In the genomic region with DNA sequence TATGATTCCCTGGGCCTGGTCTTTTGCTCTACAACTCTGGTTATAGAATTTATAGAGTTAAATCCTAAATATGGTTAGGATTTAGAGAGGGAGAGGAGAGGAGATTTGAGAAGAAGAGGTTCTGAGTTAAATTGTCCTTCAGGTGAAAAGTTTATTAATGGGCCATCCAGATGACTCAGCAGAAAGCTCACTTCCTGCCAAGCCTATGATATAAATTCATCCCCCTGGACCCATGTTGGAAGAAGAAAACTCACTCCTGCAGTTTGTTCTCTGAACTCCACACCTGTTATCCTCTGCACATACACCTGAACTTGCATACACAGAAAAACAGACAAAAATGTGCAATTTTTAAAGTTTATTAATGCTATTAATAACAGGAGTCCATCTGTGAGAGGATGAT, we compare ENCODE assay signal across 20 mouse cellular contexts. TPM values are rescaled to one million over a fixed set of nuclear protein-coding genes. Genes with fewer than 3 reads are reported as not detected.
"Had no signal": no experiment of that assay in that cellular context is flagged by ENCODE, and none has a peak within 500 bp of the region (broad histone marks: within the 10 kb centered on the region; RNA-seq: fewer than 3 reads in every experiment).

No protein-coding gene starts in this region.

- H3K36me3 ChIP-seq: midbrain, embryonic 10.5 days; midbrain, embryonic 12.5 days; neural tube, embryonic 13.5 days; neural tube, embryonic 15.5 days; stomach, embryonic 15.5 days had no signal

- H3K4me3 ChIP-seq: midbrain, embryonic 10.5 days; midbrain, embryonic 12.5 days; myocyte; neural tube, embryonic 13.5 days; neural tube, embryonic 15.5 days; stomach, embryonic 15.5 days had no signal

- DNase-seq: lung, adult 18-20 months; lung, embryonic 14.5 days; lung, postnatal 10 days; lung, postnatal 4 days; midbrain, embryonic 14.5 days; retina, postnatal 1 day; right cerebral cortex, postnatal 14 days; thymus, adult 2 months; thymus, postnatal 25 days; thymus, postnatal 4 days had no signal

- H3K4me1 ChIP-seq: midbrain, embryonic 10.5 days; midbrain, embryonic 12.5 days; neural tube, embryonic 13.5 days; neural tube, embryonic 15.5 days; stomach, embryonic 15.5 days had no signal

- H3K27ac ChIP-seq: midbrain, embryonic 10.5 days; midbrain, embryonic 12.5 days; neural tube, embryonic 13.5 days; neural tube, embryonic 15.5 days; stomach, embryonic 15.5 days; stomach, postnatal 0 days had no signal

- H3K27me3 ChIP-seq: midbrain, embryonic 12.5 days; neural tube, embryonic 13.5 days; neural tube, embryonic 15.5 days; stomach, embryonic 15.5 days had no signal

- H3K9me3 ChIP-seq: midbrain, embryonic 10.5 days; midbrain, embryonic 12.5 days; neural tube, embryonic 15.5 days; stomach, embryonic 15.5 days had no signal

- H3K4me2 ChIP-seq: lung, embryonic 14.5 days; midbrain, embryonic 12.5 days; neural tube, embryonic 13.5 days; neural tube, embryonic 15.5 days; stomach, embryonic 15.5 days had no signal

- H3K9ac ChIP-seq: lung, embryonic 14.5 days; midbrain, embryonic 12.5 days; neural tube, embryonic 13.5 days; neural tube, embryonic 15.5 days; stomach, embryonic 15.5 days had no signal

- ATAC-seq: midbrain, embryonic 16.5 days had no signal

RNA-seq across cellular contexts. Expression of gene Gpr75, which starts 14.2 kb away (rescaled TPM):
- total RNA-seq: megakaryocyte, adult 5-6 weeks; megakaryocyte-erythroid progenitor cell, adult 5-6 weeks had no signal
- polyA plus RNA-seq: myocyte had no signal
